Mouse (Mus musculus): ENCODE results near the gene 6430548M08Rik. TPM values are rescaled to one million over a fixed set of nuclear protein-coding genes. Genes with fewer than 3 reads are reported as not detected.

Gene 6430548M08Rik
- polyA plus RNA-seq, 1 experiment: 6.5 TPM

- no peaks in the 10 kb centered on the region for H3K4me1 ChIP-seq (ENCODE audit: control insufficient read depth, insufficient read depth, low read length)
These were observed 72.5 kb downstream of the 6430548M08Rik start for GRCm38 (mm10) chr8:120186454-120186853.

GRCm38 (mm10) chr8:120188510-120188909, 74.6 kb downstream of the 6430548M08Rik start:
- Histone ChIP-seq H3K27ac (ENCODE audit: insufficient read depth, low read length) (no peak overlapping the region), H3K4me3 (ENCODE audit: insufficient read depth, low read length) (no peak overlapping the region), H3K4me1 (ENCODE audit: control insufficient read depth, insufficient read depth, low read length) (no peaks in the 10 kb centered on the region)
- no peak for TF ChIP-seq CTCF (IDR thresholded peaks at IDR 0.05; ENCODE audit: borderline replicate concordance, insufficient read depth, low read length)
- no peak for TF ChIP-seq POLR2A (IDR thresholded peaks at IDR 0.05; ENCODE audit: low read depth, low read length)

More at GRCm38 (mm10) chr8:120186454-120186853, 72.5 kb downstream of the 6430548M08Rik start:
- H3K27ac ChIP-seq (ENCODE audit: insufficient read depth, low read length): no peak overlapping the region
- H3K4me3 ChIP-seq (ENCODE audit: insufficient read depth, low read length): no peak overlapping the region
- TF ChIP-seq POLR2A (IDR thresholded peaks at IDR 0.05; ENCODE audit: low read depth, low read length): no peak
- TF ChIP-seq CTCF (IDR thresholded peaks at IDR 0.05; ENCODE audit: borderline replicate concordance, insufficient read depth, low read length): no peak

GRCm38 (mm10) chr8:120189440-120189839, 75.5 kb downstream of the 6430548M08Rik start:
- H3K4me1 ChIP-seq (ENCODE audit: control insufficient read depth, insufficient read depth, low read length): no peaks in the 10 kb centered on the region
- no peak overlapping the region for H3K4me3 ChIP-seq (ENCODE audit: insufficient read depth, low read length)
- H3K27ac ChIP-seq (ENCODE audit: insufficient read depth, low read length): no peak overlapping the region
- no peak for TF ChIP-seq POLR2A (IDR thresholded peaks at IDR 0.05; ENCODE audit: low read depth, low read length)
- no peak for TF ChIP-seq CTCF (IDR thresholded peaks at IDR 0.05; ENCODE audit: borderline replicate concordance, insufficient read depth, low read length)

GRCm38 (mm10) chr8:120190107-120190809, 76.3 kb downstream of the 6430548M08Rik start:
- no peak overlapping the region for H3K27ac ChIP-seq (ENCODE audit: insufficient read depth, low read length)
- TF ChIP-seq CTCF (IDR thresholded peaks at IDR 0.05; ENCODE audit: borderline replicate concordance, insufficient read depth, low read length) (no peak), POLR2A (IDR thresholded peaks at IDR 0.05; ENCODE audit: low read depth, low read length) (no peak)
- H3K4me3 ChIP-seq (ENCODE audit: insufficient read depth, low read length): no peak overlapping the region
- no peaks in the 10 kb centered on the region for H3K4me1 ChIP-seq (ENCODE audit: control insufficient read depth, insufficient read depth, low read length)

- H3K4me3 ChIP-seq (ENCODE audit: insufficient read depth, low read length): no peak overlapping the region
These were observed 77.0 kb downstream of the 6430548M08Rik start for GRCm38 (mm10) chr8:120190810-120191413.

GRCm38 (mm10) chr8:120191633-120192032, 77.7 kb downstream of the 6430548M08Rik start:
- TF ChIP-seq CTCF (IDR thresholded peaks at IDR 0.05; ENCODE audit: borderline replicate concordance, insufficient read depth, low read length): no peak
- H3K27ac ChIP-seq (ENCODE audit: insufficient read depth, low read length): no peak overlapping the region
- H3K4me3 ChIP-seq (ENCODE audit: insufficient read depth, low read length): no peak overlapping the region
- H3K4me1 ChIP-seq (ENCODE audit: control insufficient read depth, insufficient read depth, low read length): no peaks in the 10 kb centered on the region

More at GRCm38 (mm10) chr8:120190810-120191413, 77.0 kb downstream of the 6430548M08Rik start:
- no peaks in the 10 kb centered on the region for H3K4me1 ChIP-seq (ENCODE audit: control insufficient read depth, insufficient read depth, low read length)
- H3K27ac ChIP-seq (ENCODE audit: insufficient read depth, low read length): peak overlapping the region; percentile 70
- peak; percentile 52; the same call in 1 of the 2 replicates for TF ChIP-seq POLR2A (IDR thresholded peaks at IDR 0.05; ENCODE audit: low read depth, low read length)
- TF ChIP-seq CTCF (IDR thresholded peaks at IDR 0.05; ENCODE audit: borderline replicate concordance, insufficient read depth, low read length): no peak

- Histone ChIP-seq H3K27ac (ENCODE audit: insufficient read depth, low read length) (no peak overlapping the region), H3K4me1 (ENCODE audit: control insufficient read depth, insufficient read depth, low read length) (no peaks in the 10 kb centered on the region), H3K4me3 (ENCODE audit: insufficient read depth, low read length) (no peak overlapping the region)
- TF ChIP-seq POLR2A (IDR thresholded peaks at IDR 0.05; ENCODE audit: low read depth, low read length) (no peak), CTCF (IDR thresholded peaks at IDR 0.05; ENCODE audit: borderline replicate concordance, insufficient read depth, low read length) (no peak)
These were observed 78.2 kb downstream of the 6430548M08Rik start for GRCm38 (mm10) chr8:120192118-120192517.

- TF ChIP-seq CTCF (IDR thresholded peaks at IDR 0.05; ENCODE audit: borderline replicate concordance, insufficient read depth, low read length) (no peak), POLR2A (IDR thresholded peaks at IDR 0.05; ENCODE audit: low read depth, low read length) (no peak)
These were observed 87.4 kb downstream of the 6430548M08Rik start for GRCm38 (mm10) chr8:120201351-120201750.

GRCm38 (mm10) chr8:120202546-120202945, 88.6 kb downstream of the 6430548M08Rik start:
- no peak overlapping the region for H3K27ac ChIP-seq (ENCODE audit: insufficient read depth, low read length)
- TF ChIP-seq POLR2A (IDR thresholded peaks at IDR 0.05; ENCODE audit: low read depth, low read length): no peak
- no peak for TF ChIP-seq CTCF (IDR thresholded peaks at IDR 0.05; ENCODE audit: borderline replicate concordance, insufficient read depth, low read length)
- no peak overlapping the region for H3K4me3 ChIP-seq (ENCODE audit: insufficient read depth, low read length)
- H3K4me1 ChIP-seq (ENCODE audit: control insufficient read depth, insufficient read depth, low read length): no peaks in the 10 kb centered on the region; the same call in 1 of the 2 replicates

More at GRCm38 (mm10) chr8:120201351-120201750, 87.4 kb downstream of the 6430548M08Rik start:
- no peak overlapping the region for H3K27ac ChIP-seq (ENCODE audit: insufficient read depth, low read length)
- H3K4me1 ChIP-seq (ENCODE audit: control insufficient read depth, insufficient read depth, low read length): no peaks in the 10 kb centered on the region; the same call in 1 of the 2 replicates
- H3K4me3 ChIP-seq (ENCODE audit: insufficient read depth, low read length): no peak overlapping the region

Data from embryonic fibroblast, embryonic 13.5 days (primary cell).